Mouse (Mus musculus): ENCODE measurements around the gene Kdm6b. TPM values are rescaled to one million over a fixed set of nuclear protein-coding genes. Genes with fewer than 3 reads are reported as not detected.

Kdm6b gene
- 54.9 and 59.2 TPM in 2 replicates for polyA plus RNA-seq (2015; fragmentation: Nextera tagmentation; extraction: Ambion mirVana)

DNA sequence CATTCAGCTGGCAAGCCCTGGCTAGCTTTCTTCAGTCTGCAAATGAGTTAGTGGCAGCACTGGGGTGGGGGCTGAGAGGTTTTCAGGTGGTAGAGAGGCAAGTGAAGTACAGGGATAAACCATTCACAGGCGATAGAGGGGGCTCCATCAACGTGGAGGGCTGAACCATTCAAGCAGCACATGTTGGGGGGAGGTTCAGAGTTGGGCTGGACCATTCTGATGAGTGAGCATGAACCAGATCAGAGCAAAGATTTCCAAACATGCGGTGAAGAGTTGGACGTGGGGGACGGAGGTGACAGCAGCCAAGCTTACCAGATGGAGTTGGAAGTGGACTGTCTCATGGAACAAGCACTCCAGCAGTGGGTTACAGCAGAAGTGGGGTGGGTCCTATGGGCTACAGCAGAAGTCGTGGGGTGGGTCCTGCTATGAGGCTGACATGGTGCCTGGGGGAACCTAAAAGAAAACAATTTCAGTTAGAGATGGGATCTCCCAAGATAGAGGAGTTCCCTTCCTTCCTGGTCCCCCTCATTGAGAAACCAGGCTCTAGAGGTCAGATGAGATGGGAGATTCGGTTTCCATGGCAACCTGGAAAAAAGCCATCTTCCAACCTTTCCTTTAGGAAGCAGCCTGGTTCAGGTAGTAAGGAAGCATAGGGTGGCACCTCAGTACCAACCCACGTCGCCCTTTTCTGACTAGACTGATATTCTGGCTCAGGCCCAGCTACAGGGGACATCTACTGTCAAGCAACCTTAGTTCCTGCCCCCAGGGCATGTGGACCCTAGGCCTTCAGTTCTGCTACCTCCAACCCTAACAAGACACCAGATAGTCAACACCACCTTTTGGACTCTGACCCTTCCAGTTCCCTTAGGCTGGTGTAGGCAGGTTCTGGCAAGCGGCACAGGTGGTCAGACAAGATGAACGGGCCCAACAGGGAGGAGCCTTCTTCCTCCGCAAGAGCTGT is at the start of gene Kdm6b:
Gene Kdm6b, minus strand, starts transcription at position 455 of the 961 bp plus-strand sequence.
- no peak for ATAC-seq
- WGBS: 37% methylated on average over 12 of the region's 12 CpGs
- Histone ChIP-seq H3K9ac (replicated peaks) (peak within 1 kb of the TSS; percentile 99), H3K36me3 (peaks cover 15% of the 10 kb centered on the region), H3K9me3 (no peaks in the 10 kb centered on the region), H3K4me1 (replicated peaks) (peaks cover 75% of the 10 kb centered on the region), H3K27ac (peak within 1 kb of the TSS; percentile 100), H3K4me3 (replicated peaks) (peak within 1 kb of the TSS; percentile 83), H3K27me3 (no peaks in the 10 kb centered on the region), H3K4me2 (replicated peaks) (peak within 1 kb of the TSS; percentile 96)

- Histone ChIP-seq H3K4me3 (replicated peaks) (no peak overlapping the region), H3K9me3 (no peaks in the 10 kb centered on the region), H3K4me2 (replicated peaks) (no peak overlapping the region), H3K4me1 (replicated peaks) (peaks cover 9% of the 10 kb centered on the region), H3K27me3 (no peaks in the 10 kb centered on the region), H3K27ac (no peak overlapping the region), H3K36me3 (no peaks in the 10 kb centered on the region), H3K9ac (replicated peaks) (no peak overlapping the region)
- WGBS: 79% methylated on average over 5 of the region's 5 CpGs
- ATAC-seq: no peak
Measured at GRCm38 (mm10) chr11:69461568-69461967, 48.1 kb upstream of the Kdm6b start.

DNA sequence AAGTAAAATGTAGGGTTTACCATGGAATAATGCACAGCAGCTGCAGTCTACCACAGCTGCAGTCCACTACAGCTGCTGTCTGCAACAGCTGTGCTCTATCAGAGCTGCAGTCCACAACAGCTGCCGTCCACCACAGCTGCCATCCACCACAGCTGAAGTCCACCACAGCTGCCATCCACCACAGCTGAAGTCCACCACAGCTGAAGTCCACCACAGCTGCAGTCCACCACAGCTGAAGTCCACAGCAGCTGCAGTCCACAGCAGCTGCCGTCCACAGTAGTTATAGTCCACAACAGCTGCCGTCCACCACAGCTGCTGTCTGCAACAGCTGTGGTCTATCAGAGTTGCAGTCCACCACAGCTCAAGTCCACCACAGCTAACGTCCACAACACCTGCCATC is 46.4 kb upstream of the Kdm6b start:
- WGBS: 83% methylated on average over 4 of the region's 4 CpGs
- no peak for ATAC-seq
- no peak overlapping the region for H3K4me2 ChIP-seq (replicated peaks)

GRCm38 (mm10) chr11:69457006-69457579 is 43.6 kb upstream of the Kdm6b start:
- peak overlapping the region; percentile 64; the same call in 1 of the 2 replicates for H3K27ac ChIP-seq
- WGBS: 24% methylated on average over 6 of the region's 6 CpGs

More for the DNA sequence above, 46.4 kb upstream of the Kdm6b start:
- Histone ChIP-seq H3K4me1 (replicated peaks) (peaks cover 11% of the 10 kb centered on the region), H3K9ac (replicated peaks) (no peak overlapping the region), H3K4me3 (replicated peaks) (no peak overlapping the region), H3K27ac (no peak overlapping the region), H3K27me3 (no peaks in the 10 kb centered on the region), H3K36me3 (no peaks in the 10 kb centered on the region), H3K9me3 (no peaks in the 10 kb centered on the region)

DNA sequence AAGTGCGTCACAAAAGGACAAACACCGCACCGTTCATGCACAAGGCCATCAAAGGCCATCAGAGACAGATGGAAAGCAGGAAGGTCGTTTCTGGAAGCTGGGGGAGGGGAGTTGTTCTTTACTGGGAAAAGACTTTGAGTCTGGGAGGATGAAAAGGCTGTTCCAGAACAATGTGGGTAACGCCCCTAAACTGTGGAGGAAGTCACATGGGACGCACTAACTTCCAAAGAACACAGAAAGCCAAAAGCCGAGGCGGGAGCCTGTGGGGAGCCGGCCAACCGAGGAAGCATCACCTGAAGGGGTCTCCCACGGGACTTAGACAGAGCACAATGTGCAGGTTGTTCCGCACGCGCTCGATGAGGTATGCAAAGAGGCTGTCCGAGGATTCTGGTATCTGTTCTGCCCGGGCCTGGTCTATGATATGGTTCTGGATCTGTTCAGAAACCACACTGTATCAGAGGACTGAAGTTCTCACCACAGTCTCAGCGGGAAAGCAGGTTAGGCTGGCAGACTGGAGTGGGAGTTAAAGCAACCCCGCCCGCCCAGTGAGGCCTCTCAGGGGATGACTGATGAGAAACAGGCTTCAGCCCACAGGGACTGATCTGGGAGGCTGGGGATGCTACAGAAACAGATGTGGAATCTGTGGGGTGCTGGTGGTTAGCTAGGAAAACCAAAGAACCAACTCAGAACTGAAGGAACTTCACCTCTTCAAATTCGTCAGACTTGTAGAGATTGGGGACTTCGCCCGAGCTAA is 38.8 kb upstream of the Kdm6b start:
- Histone ChIP-seq H3K9ac (replicated peaks) (no peak overlapping the region), H3K27ac (no peak overlapping the region), H3K4me2 (replicated peaks) (no peak overlapping the region), H3K27me3 (no peaks in the 10 kb centered on the region), H3K36me3 (no peaks in the 10 kb centered on the region), H3K4me3 (replicated peaks) (no peak overlapping the region), H3K4me1 (replicated peaks) (peaks cover 18% of the 10 kb centered on the region), H3K9me3 (no peaks in the 10 kb centered on the region)
- ATAC-seq: no peak
- 56% methylated on average over 23 of the region's 23 CpGs for WGBS

More at GRCm38 (mm10) chr11:69457006-69457579, 43.6 kb upstream of the Kdm6b start:
- ATAC-seq: peak; percentile 69; the same call in 1 of the 2 replicates
- Histone ChIP-seq H3K9ac (replicated peaks) (0 out of 2 replicates have a peak overlapping the region, but pooled peaks have one; percentile 39), H3K36me3 (no peaks in the 10 kb centered on the region), H3K4me3 (replicated peaks) (no peak overlapping the region), H3K4me2 (replicated peaks) (no peak overlapping the region), H3K4me1 (replicated peaks) (peaks cover 13% of the 10 kb centered on the region), H3K27me3 (no peaks in the 10 kb centered on the region), H3K9me3 (no peaks in the 10 kb centered on the region)

DNA sequence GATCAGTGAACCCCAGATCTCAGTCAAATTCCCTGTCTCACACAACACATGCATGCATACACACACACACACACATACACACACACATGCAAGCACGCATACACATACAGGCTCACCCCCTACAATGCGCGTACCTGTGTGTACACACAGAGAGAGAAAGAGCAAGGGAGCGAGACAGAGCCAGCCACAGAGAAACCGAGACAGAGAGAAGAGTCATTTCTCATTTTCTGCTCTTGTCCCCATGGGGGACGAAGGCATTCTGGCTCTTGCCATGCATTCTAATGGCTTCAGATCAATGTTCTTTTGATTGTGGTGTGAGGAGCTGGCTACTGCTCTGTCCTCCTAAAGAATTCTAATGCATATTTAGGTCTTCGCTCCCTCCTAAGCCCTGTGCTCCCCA is 33.8 kb upstream of the Kdm6b start:
- no peaks in the 10 kb centered on the region for H3K9me3 ChIP-seq
- ATAC-seq: no peak
- H3K4me2 ChIP-seq (replicated peaks): no peak overlapping the region
- no peaks in the 10 kb centered on the region for H3K36me3 ChIP-seq
- H3K27ac ChIP-seq: peak overlapping the region; percentile 39; the same call in 1 of the 2 replicates
- H3K27me3 ChIP-seq: no peaks in the 10 kb centered on the region
- no peak overlapping the region for H3K9ac ChIP-seq (replicated peaks)
- WGBS: 75% methylated on average over 7 of the region's 7 CpGs
- peaks cover 11% of the 10 kb centered on the region; the same call in 1 of the 2 replicates for H3K4me1 ChIP-seq (replicated peaks)
- no peak overlapping the region for H3K4me3 ChIP-seq (replicated peaks)

- Histone ChIP-seq H3K4me1 (replicated peaks) (0 out of 2 replicates have a peak, but pooled peaks cover 7% of the 10 kb centered on the region), H3K27me3 (no peaks in the 10 kb centered on the region), H3K9ac (replicated peaks) (no peak overlapping the region), H3K4me3 (replicated peaks) (no peak overlapping the region), H3K4me2 (replicated peaks) (no peak overlapping the region), H3K36me3 (no peaks in the 10 kb centered on the region), H3K9me3 (no peaks in the 10 kb centered on the region), H3K27ac (no peak overlapping the region)
- no peak for ATAC-seq
- WGBS: 54% methylated on average over 5 of the region's 5 CpGs
Measured at GRCm38 (mm10) chr11:69443328-69443727, 29.9 kb upstream of the Kdm6b start.

GRCm38 (mm10) chr11:69437291-69437690 is 23.8 kb upstream of the Kdm6b start:
- Histone ChIP-seq H3K4me3 (replicated peaks) (no peak overlapping the region), H3K9ac (replicated peaks) (no peak overlapping the region), H3K9me3 (no peaks in the 10 kb centered on the region), H3K36me3 (no peaks in the 10 kb centered on the region), H3K27me3 (no peaks in the 10 kb centered on the region; the same call in 1 of the 2 replicates), H3K4me1 (replicated peaks) (peaks cover 2% of the 10 kb centered on the region), H3K27ac (no peak overlapping the region), H3K4me2 (replicated peaks) (no peak overlapping the region)
- 38% methylated on average over 3 of the region's 3 CpGs for WGBS
- no peak for ATAC-seq

- H3K36me3 ChIP-seq: no peaks in the 10 kb centered on the region
- peaks cover 3% of the 10 kb centered on the region for H3K4me1 ChIP-seq (replicated peaks)
- H3K4me2 ChIP-seq (replicated peaks): no peak overlapping the region
- H3K27ac ChIP-seq: no peak overlapping the region
- no peak for ATAC-seq
- no peak overlapping the region for H3K9ac ChIP-seq (replicated peaks)
- H3K9me3 ChIP-seq: no peaks in the 10 kb centered on the region
- 64% methylated on average over 6 of the region's 6 CpGs for WGBS
- H3K27me3 ChIP-seq: no peaks in the 10 kb centered on the region; the same call in 1 of the 2 replicates
- no peak overlapping the region for H3K4me3 ChIP-seq (replicated peaks)
Measured at GRCm38 (mm10) chr11:69433189-69433588, 19.7 kb upstream of the Kdm6b start.

DNA sequence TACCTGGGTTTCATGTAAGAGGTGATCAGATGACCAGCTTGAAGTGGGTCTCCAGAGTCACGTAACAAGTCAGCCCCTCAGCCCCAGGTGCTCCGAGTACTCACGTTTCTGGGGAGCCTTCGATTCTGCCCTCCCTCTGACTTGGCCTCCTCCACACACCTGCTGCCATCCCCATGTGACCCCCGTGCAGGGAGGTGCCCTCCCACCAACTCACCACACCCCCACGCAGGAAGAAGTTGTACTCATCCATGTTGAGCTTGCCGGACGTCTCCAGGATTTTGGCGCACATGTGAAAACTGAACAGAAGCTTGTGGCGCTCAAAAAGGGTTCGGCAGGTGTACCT is 19.1 kb upstream of the Kdm6b start:
- Histone ChIP-seq H3K4me1 (replicated peaks) (peaks cover 3% of the 10 kb centered on the region), H3K9ac (replicated peaks) (no peak overlapping the region), H3K27me3 (no peaks in the 10 kb centered on the region; the same call in 1 of the 2 replicates), H3K4me2 (replicated peaks) (no peak overlapping the region), H3K4me3 (replicated peaks) (no peak overlapping the region), H3K9me3 (no peaks in the 10 kb centered on the region), H3K27ac (no peak overlapping the region), H3K36me3 (no peaks in the 10 kb centered on the region)
- 72% methylated on average over 11 of the region's 11 CpGs for WGBS
- no peak for ATAC-seq

GRCm38 (mm10) chr11:69431829-69432639 is 18.6 kb upstream of the Kdm6b start:
- H3K4me3 ChIP-seq (replicated peaks): no peak overlapping the region
- H3K36me3 ChIP-seq: no peaks in the 10 kb centered on the region
- peaks cover 3% of the 10 kb centered on the region for H3K4me1 ChIP-seq (replicated peaks)
- ATAC-seq: peak; percentile 89
- no peak overlapping the region for H3K4me2 ChIP-seq (replicated peaks)
- H3K27me3 ChIP-seq: no peaks in the 10 kb centered on the region; the same call in 1 of the 2 replicates
- H3K9me3 ChIP-seq: no peaks in the 10 kb centered on the region
- H3K9ac ChIP-seq (replicated peaks): no peak overlapping the region
- 46% methylated on average over 11 of the region's 11 CpGs for WGBS
- H3K27ac ChIP-seq: no peak overlapping the region

Data from midbrain, embryonic 13.5 days (tissue).